Mouse (Mus musculus) embryonic facial prominence, embryonic 14.5 days (tissue): Measurements from ENCODE around the gene Adgrl1. TPM values are rescaled to one million over a fixed set of nuclear protein-coding genes. Genes with fewer than 3 reads are reported as not detected.

ENCODE experiments used
- ATAC-seq: fragments of 200-750 bp; cut with Nextera tagmentation; 2 replicates; pipeline ENCODE4 v1.8.0; 2017; ENCODE audit warnings: low read depth, moderate number of reproducible peaks, moderate TSS enrichment
- DNase-seq: peaks from one replicate; pipeline ENCODE4 v3.0.0-alpha.2; 2015; ENCODE audit warnings: low spot score
- H3K27ac ChIP-seq: fragments of 300-500 bp; sonication (generic); replicated peaks from 2 replicates; pipeline ENCODE4 v1.5.1; 2014; ENCODE audit warnings: low read depth, mild to moderate bottlenecking, low read length, moderate library complexity
- H3K27me3 ChIP-seq: fragments of 300-500 bp; sonication (generic); replicated peaks from 2 replicates; pipeline ENCODE4 v1.6.1; 2014; ENCODE audit warnings: low read length; ENCODE audit not compliant: control insufficient read depth, insufficient read depth
- H3K36me3 ChIP-seq: fragments of 300-500 bp; sonication (generic); 2 replicates; pipeline ENCODE4 v1.6.1; 2014; ENCODE audit warnings: low read length, mixed read lengths; ENCODE audit not compliant: control insufficient read depth, insufficient read depth
- H3K4me1 ChIP-seq: fragments of 300-500 bp; sonication (generic); 2 replicates; pipeline ENCODE4 v1.6.1; 2014; ENCODE audit warnings: antibody characterized with exemption, low read length; ENCODE audit not compliant: control insufficient read depth, insufficient read depth
- H3K4me2 ChIP-seq: fragments of 300-500 bp; sonication (generic); 2 replicates; pipeline ENCODE4 v1.6.1; 2014; ENCODE audit warnings: low read depth, mild to moderate bottlenecking, low read length, moderate library complexity, mixed read lengths
- H3K4me3 ChIP-seq: fragments of 300-500 bp; sonication (generic); 2 replicates; pipeline ENCODE4 v1.5.1; 2014; ENCODE audit warnings: low read depth, mild to moderate bottlenecking, low read length
- H3K9ac ChIP-seq: fragments of 300-500 bp; sonication (generic); 2 replicates; pipeline ENCODE4 v1.6.1; 2014; ENCODE audit warnings: low read depth, mild to moderate bottlenecking, low read length, moderate library complexity, mixed read lengths
- H3K9me3 ChIP-seq: fragments of 300-500 bp; sonication (generic); 2 replicates; pipeline ENCODE4 v1.6.1; 2016; ENCODE audit warnings: low read length; ENCODE audit not compliant: control insufficient read depth
- WGBS: fragments of 180-500 bp; shearing (Covaris S2); extraction: QIAGEN DNeasy Blood & Tissue Kit; methylation state at CpG from one replicate; pipeline ENCODE4 v1.1.7; 2014; 5-methylcytosine and 5-hydroxymethylcytosine counted together
- polyA plus RNA-seq: library from polyadenylated mRNA; unstranded; fragments of >200 nt; fragmentation: Nextera tagmentation; extraction: Ambion mirVana; gene quantifications from 2 replicates; pipeline ENCODE4 v1.2.1, GENCODE M21; 2014

Adgrl1 gene
- polyA plus RNA-seq, 1 experiment from 2014 or later: 25.1 TPM

DNA sequence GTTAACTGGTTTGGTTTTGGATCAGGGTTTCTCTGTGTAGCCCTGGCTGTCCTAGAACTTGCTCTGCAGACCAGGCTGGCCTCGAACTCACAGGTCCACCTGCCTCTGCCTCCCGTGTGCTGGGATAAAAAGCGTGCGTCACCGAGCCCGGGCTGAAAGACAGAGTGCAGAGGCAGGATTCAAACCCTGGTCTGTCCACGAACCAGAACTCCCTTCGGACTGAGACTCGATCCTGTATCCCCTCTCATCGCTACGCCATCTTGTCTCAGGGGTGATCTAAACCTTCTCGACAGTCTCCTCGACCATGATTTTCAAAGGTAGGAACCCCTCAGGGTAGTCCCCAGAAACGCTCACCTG lies 54.8 kb downstream of the Adgrl1 start:
- H3K4me2 ChIP-seq: peak overlapping the region; percentile 55
- 1% methylated on average over 14 of the region's 14 CpGs for WGBS
- DNase-seq (no peak), ATAC-seq (no peak)
- no peaks in the 10 kb centered on the region for H3K27me3 ChIP-seq
- peak overlapping the region; percentile 60 for H3K4me3 ChIP-seq
- no peak overlapping the region; the same call in 1 of the 2 replicates for H3K27ac ChIP-seq
- H3K4me1 ChIP-seq: no peaks in the 10 kb centered on the region
- peak overlapping the region; percentile 47 for H3K9ac ChIP-seq
- no peaks in the 10 kb centered on the region for H3K9me3 ChIP-seq
- H3K36me3 ChIP-seq: no peaks in the 10 kb centered on the region

DNA sequence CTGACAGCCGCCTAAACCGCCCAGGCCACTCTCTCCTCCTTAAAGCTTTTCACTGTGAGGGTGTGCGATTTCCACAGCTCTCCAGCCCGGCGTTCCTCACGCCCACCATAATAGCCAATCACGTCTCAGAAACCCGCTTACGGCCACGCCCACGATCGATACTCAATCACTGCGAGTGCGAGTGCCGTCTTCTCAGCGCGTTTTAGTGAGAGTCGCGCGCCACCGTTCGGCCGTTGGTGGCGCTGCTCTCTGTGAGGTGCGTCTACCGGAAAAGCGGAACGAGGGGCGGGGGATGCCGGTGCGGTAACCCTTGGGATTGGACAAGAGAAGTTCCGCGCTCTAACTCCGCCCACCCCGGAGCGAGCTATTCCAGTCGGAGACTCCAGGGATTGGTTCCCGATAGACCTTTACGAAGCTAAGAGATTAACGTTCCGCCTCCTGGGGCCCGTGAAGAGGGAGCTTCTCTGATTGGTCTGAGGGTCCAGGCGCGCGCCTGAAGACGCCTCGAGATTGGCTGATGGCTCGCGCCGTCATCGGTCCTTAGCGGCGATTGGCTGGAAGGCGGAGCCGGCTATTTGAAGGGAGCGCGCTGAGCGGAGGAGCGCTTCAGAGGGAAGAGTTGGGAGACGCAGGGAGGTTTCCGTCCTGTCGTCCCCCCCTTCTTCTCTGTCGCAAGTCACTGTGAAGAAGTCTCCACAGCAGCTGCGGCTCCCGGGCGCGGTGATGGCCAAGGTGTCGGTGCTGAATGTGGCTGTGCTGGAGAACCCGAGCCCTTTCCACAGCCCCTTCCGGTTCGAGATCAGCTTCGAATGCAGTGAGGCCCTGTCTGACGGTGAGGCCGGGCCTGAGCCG lies 55.4 kb downstream of the Adgrl1 start, which contains the start of the genes Gm10644 and Asf1b:
Gene Gm10644 (minus strand): TSS at position 100 of the 852 bp plus-strand sequence.
Gene Asf1b (plus strand): TSS at position 402 of the 852 bp plus-strand sequence.
- Histone ChIP-seq H3K4me1 (no peaks in the 10 kb centered on the region), H3K4me3 (peak within 1 kb of the TSS; percentile 60), H3K9me3 (no peaks in the 10 kb centered on the region), H3K27ac (no peak within 1 kb of the TSS; the same call in 1 of the 2 replicates), H3K27me3 (no peaks in the 10 kb centered on the region), H3K36me3 (no peaks in the 10 kb centered on the region), H3K9ac (peak within 1 kb of the TSS; percentile 68), H3K4me2 (peak within 1 kb of the TSS; percentile 87)
- DNase-seq (peak; percentile 100), ATAC-seq (peak; percentile 99)
- under 1% methylated on average over 68 of the region's 75 CpGs for WGBS

DNA sequence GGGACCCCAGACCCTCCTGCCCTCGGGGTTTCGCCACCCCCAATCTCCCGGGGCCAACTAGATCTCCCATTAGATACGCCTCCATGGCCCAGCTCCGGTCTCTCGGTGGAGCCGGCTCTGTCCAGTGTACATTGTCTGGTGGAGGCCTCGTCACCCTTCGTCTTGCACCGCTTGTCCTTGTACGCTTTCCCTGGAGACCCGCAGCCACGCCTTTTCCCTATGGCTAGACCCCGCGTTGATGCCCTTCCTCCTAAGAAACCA lies 56.0 kb downstream of the Adgrl1 start:
- ATAC-seq: no peak
- Histone ChIP-seq H3K9ac (peak overlapping the region; percentile 68), H3K36me3 (no peaks in the 10 kb centered on the region), H3K27ac (no peak overlapping the region), H3K9me3 (no peaks in the 10 kb centered on the region), H3K4me1 (no peaks in the 10 kb centered on the region), H3K4me2 (peak overlapping the region; percentile 87), H3K27me3 (no peaks in the 10 kb centered on the region), H3K4me3 (peak overlapping the region; percentile 60)
- no peak for DNase-seq
- WGBS: 2% methylated on average over 11 of the region's 15 CpGs

DNA sequence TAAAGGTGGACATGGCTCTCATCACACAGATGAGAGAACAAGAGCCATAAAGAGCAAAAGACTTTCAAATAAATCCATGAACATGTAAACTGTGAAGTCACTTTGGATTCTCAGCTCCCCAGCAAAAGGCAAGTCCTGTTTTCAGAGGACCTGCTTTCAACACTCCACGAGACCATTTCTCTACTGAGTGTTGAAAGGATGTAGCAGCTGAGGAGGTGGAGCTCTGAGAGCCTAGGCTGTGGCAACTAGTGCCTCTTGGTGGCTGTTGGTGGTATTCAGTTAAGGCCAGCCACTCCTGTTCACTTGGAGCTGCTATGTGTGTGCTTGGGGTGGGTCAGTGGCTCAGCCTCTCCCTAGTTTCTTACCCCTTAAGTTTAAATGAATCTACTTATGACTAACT lies 56.9 kb downstream of the Adgrl1 start:
- Histone ChIP-seq H3K9me3 (no peaks in the 10 kb centered on the region), H3K4me3 (peak overlapping the region; percentile 60), H3K4me2 (peak overlapping the region; percentile 87), H3K27me3 (no peaks in the 10 kb centered on the region), H3K36me3 (no peaks in the 10 kb centered on the region), H3K27ac (no peak overlapping the region), H3K9ac (peak overlapping the region; percentile 68), H3K4me1 (no peaks in the 10 kb centered on the region)
- 28% methylated on average over 1 of the region's 1 CpGs for WGBS
- DNase-seq: peak; percentile 58
- no peak for ATAC-seq

DNA sequence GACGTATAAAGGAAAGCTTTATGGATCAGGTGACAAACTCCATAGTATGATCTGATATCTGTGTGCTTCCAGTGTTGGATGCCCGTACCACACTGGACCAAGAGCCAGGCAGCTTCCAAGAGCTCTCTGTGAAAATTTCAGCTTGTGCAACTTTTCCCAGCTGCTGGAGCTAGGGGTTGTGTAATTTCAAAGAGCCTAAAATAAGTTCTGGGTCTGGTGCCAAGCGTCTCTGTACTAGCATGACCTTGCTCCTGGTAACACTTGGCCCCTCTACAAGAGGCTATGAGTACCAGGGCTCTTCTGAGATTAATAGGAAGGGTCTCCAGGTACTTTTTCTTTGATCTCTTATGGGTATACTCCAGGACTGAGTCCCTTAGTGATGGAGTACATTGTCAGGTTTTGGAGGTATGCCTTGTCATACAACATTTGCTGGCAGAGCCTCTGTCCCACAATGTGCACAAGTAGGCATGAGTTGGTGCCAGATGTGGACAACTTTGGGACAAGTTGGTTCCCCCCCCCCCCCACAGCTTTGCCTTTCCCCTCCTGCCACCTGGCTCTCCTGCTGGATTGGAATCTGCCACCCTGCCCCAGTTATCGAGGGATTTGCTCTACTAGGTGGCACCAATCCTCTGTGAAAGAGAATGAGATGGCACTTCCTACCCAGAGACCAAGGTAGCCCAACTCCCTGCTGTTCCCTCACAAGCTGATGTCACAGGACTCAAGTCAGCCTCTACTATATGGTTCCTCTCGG lies 64.3 kb downstream of the Adgrl1 start:
- Histone ChIP-seq H3K4me2 (no peak overlapping the region), H3K36me3 (peaks cover 22% of the 10 kb centered on the region), H3K27me3 (no peaks in the 10 kb centered on the region), H3K27ac (no peak overlapping the region), H3K4me1 (no peaks in the 10 kb centered on the region), H3K9ac (no peak overlapping the region), H3K9me3 (no peaks in the 10 kb centered on the region), H3K4me3 (no peak overlapping the region)
- 91% methylated on average over 5 of the region's 5 CpGs for WGBS
- DNase-seq: no peak
- ATAC-seq: no peak

DNA sequence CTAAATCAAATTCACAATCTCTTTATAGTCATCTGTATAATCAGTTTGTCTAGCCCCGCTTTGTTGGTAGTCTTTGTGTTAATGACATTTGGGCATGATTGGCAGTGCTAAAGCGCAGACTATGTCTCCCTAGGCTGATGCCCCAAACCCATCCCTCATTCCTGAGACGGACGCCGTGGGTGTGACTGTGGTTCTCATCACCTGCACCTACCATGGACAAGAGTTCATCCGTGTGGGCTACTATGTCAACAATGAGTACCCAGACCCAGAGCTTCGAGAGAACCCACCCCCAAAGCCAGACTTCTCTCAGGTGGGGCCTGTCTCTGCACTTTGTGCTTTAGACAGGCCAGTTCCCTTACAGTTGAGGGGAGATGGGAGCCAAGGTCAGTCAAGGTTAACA lies 67.8 kb downstream of the Adgrl1 start:
- H3K27me3 ChIP-seq: no peaks in the 10 kb centered on the region
- H3K4me3 ChIP-seq: no peak overlapping the region
- H3K27ac ChIP-seq: no peak overlapping the region
- H3K36me3 ChIP-seq: peaks cover 31% of the 10 kb centered on the region
- ATAC-seq (no peak), DNase-seq (no peak)
- 96% methylated on average over 7 of the region's 7 CpGs for WGBS
- H3K4me1 ChIP-seq: peaks cover 3% of the 10 kb centered on the region; the same call in 1 of the 2 replicates
- H3K9ac ChIP-seq: no peak overlapping the region
- no peak overlapping the region for H3K4me2 ChIP-seq
- H3K9me3 ChIP-seq: no peaks in the 10 kb centered on the region

DNA sequence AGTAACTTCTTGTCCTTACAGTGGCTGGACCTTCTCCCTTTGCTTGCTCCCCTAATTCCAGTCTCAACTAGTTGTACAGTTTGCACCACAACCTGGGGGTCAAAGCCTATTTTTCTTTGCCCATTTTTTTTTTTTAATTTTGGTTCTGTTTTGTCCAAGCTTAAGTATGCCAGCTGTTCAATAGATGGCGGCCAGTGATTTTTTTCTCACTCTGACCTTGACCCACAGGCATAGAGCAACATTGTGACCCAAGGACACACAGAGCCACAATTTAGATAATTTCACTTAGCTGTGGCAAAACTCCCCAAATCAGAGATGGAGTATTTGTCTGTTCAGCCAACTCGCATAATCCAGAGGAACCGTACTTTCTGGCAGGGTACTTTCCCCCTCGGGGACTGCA lies 71.2 kb downstream of the Adgrl1 start:
- Histone ChIP-seq H3K27me3 (no peaks in the 10 kb centered on the region), H3K9me3 (no peaks in the 10 kb centered on the region), H3K4me1 (peaks cover 10% of the 10 kb centered on the region), H3K27ac (no peak overlapping the region), H3K9ac (no peak overlapping the region), H3K4me3 (no peak overlapping the region), H3K4me2 (no peak overlapping the region), H3K36me3 (peaks cover 26% of the 10 kb centered on the region)
- 88% methylated on average over 4 of the region's 4 CpGs for WGBS
- ATAC-seq (no peak), DNase-seq (no peak)

DNA sequence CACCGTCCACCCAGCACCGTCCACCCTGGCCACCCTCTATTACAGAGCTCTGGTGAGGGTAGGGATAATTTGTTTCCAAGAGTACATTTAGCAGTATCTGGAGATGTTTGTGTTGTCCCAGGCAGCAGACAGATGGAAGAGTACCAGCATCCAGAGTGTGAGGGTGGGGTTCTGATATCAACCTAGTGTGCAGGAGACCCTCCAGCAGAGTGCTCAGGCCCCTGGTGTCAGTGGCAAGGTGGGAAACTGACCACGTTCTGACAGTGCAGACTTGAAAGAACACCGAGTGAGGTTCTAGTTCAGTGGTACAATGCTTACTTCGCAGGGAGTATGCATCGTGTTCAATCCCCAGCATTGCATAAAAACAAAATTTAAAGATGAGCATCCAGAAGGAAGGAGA lies 71.8 kb downstream of the Adgrl1 start:
- Histone ChIP-seq H3K27me3 (no peaks in the 10 kb centered on the region), H3K4me2 (peak overlapping the region; percentile 88), H3K4me3 (peak overlapping the region; percentile 93), H3K4me1 (peaks cover 10% of the 10 kb centered on the region), H3K27ac (peak overlapping the region; percentile 65; the same call in 1 of the 2 replicates), H3K9me3 (no peaks in the 10 kb centered on the region), H3K9ac (peak overlapping the region; percentile 79), H3K36me3 (peaks cover 26% of the 10 kb centered on the region)
- WGBS: 68% methylated on average over 6 of the region's 6 CpGs
- DNase-seq (no peak), ATAC-seq (no peak)
